Mouse (Mus musculus) ES-E14 (cell line): ENCODE data around the gene Nek2.

ENCODE experiments used
- HCFC1 ChIP-seq: IDR thresholded peaks from 2 replicates; pipeline ENCODE4 v1.6.1; 2012; ENCODE audit warnings: low read length, inconsistent platforms, borderline replicate concordance; ENCODE audit not compliant: insufficient read depth
- ZC3H11A ChIP-seq: IDR thresholded peaks from 2 replicates; pipeline ENCODE4 v1.6.1; 2012; ENCODE audit warnings: low read depth, mild to moderate bottlenecking, inconsistent platforms, low read length, borderline replicate concordance

GRCm38 (mm10) chr1:191875006-191875405, 53.8 kb downstream of the Nek2 start:
- TF ChIP-seq HCFC1 (no peak), ZC3H11A (no peak)
